Mouse (Mus musculus): ENCODE measurements around the gene Fbxo7. TPM values are rescaled to one million over a fixed set of nuclear protein-coding genes. Genes with fewer than 3 reads are reported as not detected.

Fbxo7 gene
- 17.0 and 21.6 TPM in 2 replicates for polyA plus RNA-seq (2015; fragmentation: Nextera tagmentation; extraction: Ambion mirVana)

DNA sequence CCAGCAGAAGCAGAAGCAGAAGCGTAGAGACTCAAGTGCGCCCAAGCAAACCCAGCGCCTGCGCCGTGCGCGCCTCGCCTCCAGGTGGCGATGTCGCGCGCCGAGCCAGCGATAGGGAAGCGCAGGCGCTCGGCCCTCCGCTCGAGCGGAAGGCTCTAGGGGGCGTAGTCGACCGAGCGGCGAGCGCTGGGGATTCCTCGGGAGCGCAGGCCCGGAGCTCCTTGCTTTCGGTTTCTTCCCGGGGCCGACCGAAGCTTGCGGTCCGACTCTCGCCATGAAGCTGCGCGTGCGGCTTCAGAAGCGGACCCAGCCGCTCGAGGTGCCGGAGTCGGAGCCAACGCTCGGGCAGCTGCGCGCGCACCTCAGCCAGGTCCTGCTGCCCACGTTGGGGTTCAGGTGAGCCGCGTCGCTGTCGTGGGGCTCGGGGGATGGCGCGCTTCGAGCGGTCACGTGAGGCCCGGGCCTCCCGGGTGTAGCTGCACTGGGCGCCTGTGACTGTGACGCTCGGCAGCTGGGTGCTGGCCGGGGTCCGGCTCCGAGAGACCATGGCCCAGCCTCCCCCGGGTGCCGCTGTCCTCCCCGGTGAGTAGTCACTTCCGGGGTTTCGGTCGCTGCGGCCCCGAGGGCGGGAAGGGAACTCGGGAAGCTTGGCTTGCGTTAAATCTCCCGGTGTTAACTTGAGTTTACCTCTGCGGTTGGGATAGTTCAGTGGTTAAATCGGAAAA is at the start of gene Fbxo7:
TSS of gene Fbxo7 (plus strand) at position 224 of the 725 bp plus-strand sequence.
- H3K9me3 ChIP-seq, result no peaks in the 10 kb centered on the region
- no peaks in the 10 kb centered on the region for H3K27me3 ChIP-seq
- H3K4me1 ChIP-seq (replicated peaks), result peaks cover 12% of the 10 kb centered on the region
- peak within 1 kb of the TSS; percentile 80 for H3K9ac ChIP-seq
- H3K27ac ChIP-seq, result peak within 1 kb of the TSS; percentile 88
- H3K4me3 ChIP-seq, result peak within 1 kb of the TSS; percentile 76
- WGBS, result under 1% methylated on average over 82 of the region's 82 CpGs
- ATAC-seq (ENCODE audit: low FRiP score), result peak; percentile 97
- no peaks in the 10 kb centered on the region for H3K36me3 ChIP-seq
- H3K4me2 ChIP-seq, result peak within 1 kb of the TSS; percentile 73

- H3K27ac ChIP-seq, result no peak overlapping the region
- ATAC-seq (ENCODE audit: low FRiP score), result no peak
- H3K27me3 ChIP-seq, result no peaks in the 10 kb centered on the region
- H3K9me3 ChIP-seq, result no peaks in the 10 kb centered on the region
- H3K9ac ChIP-seq, result no peak overlapping the region
- WGBS, result 83% methylated on average over 4 of the region's 4 CpGs
- H3K4me3 ChIP-seq, result no peak overlapping the region
- no peaks in the 10 kb centered on the region for H3K36me3 ChIP-seq
- no peak overlapping the region for H3K4me2 ChIP-seq
- no peaks in the 10 kb centered on the region for H3K4me1 ChIP-seq (replicated peaks)
These were observed 48.9 kb upstream of the Fbxo7 start for GRCm38 (mm10) chr10:85972915-85973314.

- ATAC-seq (ENCODE audit: low FRiP score), result no peak
- Histone ChIP-seq H3K9ac (no peak overlapping the region), H3K27ac (no peak overlapping the region), H3K27me3 (no peaks in the 10 kb centered on the region), H3K4me1 (replicated peaks) (no peaks in the 10 kb centered on the region), H3K4me2 (no peak overlapping the region), H3K9me3 (no peaks in the 10 kb centered on the region), H3K36me3 (no peaks in the 10 kb centered on the region), H3K4me3 (no peak overlapping the region)
- WGBS, result 81% methylated on average over 6 of the region's 6 CpGs
These were observed 32.2 kb upstream of the Fbxo7 start for GRCm38 (mm10) chr10:85989412-85990115.

DNA sequence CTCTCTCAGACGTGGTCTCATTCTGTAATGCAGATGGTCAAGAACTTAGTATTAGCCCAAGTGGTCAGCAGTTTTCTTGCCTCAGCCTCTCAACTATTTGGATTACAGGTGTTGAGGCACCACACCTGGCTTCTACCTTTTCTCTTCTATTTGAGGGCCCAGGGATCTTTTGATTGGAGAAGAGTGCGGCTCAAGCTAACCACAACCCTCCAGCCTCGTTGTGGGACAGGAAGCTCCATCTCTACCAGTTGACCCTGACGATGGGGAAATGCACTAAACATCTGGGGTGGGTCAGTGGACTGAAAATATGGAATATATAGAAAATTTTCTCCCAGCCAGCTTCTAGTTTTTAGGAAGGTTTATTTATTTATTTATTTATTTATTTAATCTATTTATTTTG is 29.4 kb upstream of the Fbxo7 start:
- ATAC-seq (ENCODE audit: low FRiP score), result no peak
- WGBS, result 93% methylated on average over 4 of the region's 4 CpGs

DNA sequence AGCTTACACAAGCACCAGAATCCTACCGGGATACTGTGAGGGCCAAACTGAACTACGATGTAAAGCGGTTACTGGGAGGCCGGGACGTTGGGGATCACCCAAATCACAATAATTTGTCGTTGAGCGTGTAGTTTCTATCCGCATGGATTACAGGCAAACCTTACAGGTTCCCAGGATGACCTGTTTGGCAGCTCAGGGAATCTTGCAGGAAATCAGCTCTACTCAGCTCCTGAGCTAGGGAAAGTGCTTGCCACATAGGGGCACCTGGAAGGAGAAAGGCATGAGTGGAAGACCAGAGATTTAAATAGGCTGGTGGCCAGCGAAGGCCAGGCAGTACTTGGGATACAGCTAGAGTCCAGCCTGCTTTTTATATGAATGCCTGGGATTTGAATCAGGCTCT is 27.9 kb upstream of the Fbxo7 start:
- Histone ChIP-seq H3K4me3 (no peak overlapping the region), H3K4me1 (replicated peaks) (no peaks in the 10 kb centered on the region), H3K36me3 (no peaks in the 10 kb centered on the region), H3K9ac (no peak overlapping the region), H3K27me3 (no peaks in the 10 kb centered on the region), H3K4me2 (no peak overlapping the region), H3K9me3 (0 out of 2 replicates have a peak, but pooled peaks cover 6% of the 10 kb centered on the region), H3K27ac (no peak overlapping the region)
- ATAC-seq (ENCODE audit: low FRiP score), result no peak
- WGBS, result 90% methylated on average over 9 of the region's 9 CpGs

More for the DNA sequence above, 29.4 kb upstream of the Fbxo7 start:
- Histone ChIP-seq H3K27me3 (no peaks in the 10 kb centered on the region), H3K4me3 (no peak overlapping the region), H3K27ac (no peak overlapping the region), H3K36me3 (no peaks in the 10 kb centered on the region), H3K4me1 (replicated peaks) (no peaks in the 10 kb centered on the region), H3K9ac (no peak overlapping the region), H3K9me3 (no peaks in the 10 kb centered on the region), H3K4me2 (no peak overlapping the region)

DNA sequence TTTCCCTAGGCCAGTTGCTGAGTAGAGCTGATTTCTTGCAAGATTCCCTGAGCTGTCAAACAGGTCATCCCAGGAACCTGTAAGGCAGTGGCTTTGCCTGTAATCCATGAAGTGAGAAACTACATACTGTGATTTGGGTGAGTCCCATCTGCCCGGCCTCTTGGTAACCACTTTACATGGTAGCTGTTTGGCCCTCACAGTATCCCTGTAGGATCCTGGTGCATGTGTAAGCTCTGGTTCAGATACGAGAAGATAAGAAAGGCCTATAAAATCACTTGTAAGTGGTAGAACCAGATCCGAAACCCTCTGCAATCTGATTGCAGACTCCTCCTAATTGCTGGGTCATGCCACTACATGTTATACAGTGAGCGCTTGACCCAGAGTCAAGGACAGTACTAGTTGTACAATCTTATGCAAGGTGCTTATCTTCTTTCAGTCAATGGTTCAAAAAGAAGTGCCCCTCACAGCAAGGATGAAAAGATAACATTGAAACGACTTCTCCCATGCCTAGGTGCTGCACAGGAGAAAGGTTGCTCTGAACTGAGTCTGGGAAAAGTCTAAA is 27.1 kb upstream of the Fbxo7 start:
- Histone ChIP-seq H3K36me3 (no peaks in the 10 kb centered on the region), H3K4me1 (replicated peaks) (no peaks in the 10 kb centered on the region), H3K4me3 (no peak overlapping the region), H3K4me2 (no peak overlapping the region), H3K9ac (no peak overlapping the region), H3K27me3 (no peaks in the 10 kb centered on the region), H3K9me3 (0 out of 2 replicates have a peak, but pooled peaks cover 7% of the 10 kb centered on the region), H3K27ac (no peak overlapping the region)
- ATAC-seq (ENCODE audit: low FRiP score), result no peak
- WGBS, result 87% methylated on average over 5 of the region's 5 CpGs

DNA sequence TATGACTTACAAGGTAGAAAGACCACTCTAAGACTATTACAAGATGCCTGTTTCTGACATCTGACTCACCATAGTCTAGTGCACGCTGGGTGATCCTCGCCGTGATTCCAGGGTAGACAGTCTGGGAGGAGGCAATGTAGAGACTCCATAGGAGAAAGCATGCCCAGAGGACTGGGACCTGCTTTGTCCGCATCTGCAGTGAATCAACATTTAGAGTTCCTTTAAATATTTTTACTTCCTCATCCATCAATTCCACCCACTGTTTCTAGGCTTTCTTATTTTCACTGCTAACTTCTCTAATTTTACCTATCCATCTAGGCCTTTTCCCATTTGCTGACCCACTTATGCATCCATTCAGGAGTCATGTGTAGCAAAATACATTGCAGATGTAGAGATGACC is 21.3 kb upstream of the Fbxo7 start:
- ATAC-seq (ENCODE audit: low FRiP score), result no peak
- Histone ChIP-seq H3K9me3 (0 out of 2 replicates have a peak, but pooled peaks cover 7% of the 10 kb centered on the region), H3K4me1 (replicated peaks) (no peaks in the 10 kb centered on the region), H3K27me3 (no peaks in the 10 kb centered on the region), H3K27ac (no peak overlapping the region), H3K36me3 (no peaks in the 10 kb centered on the region), H3K4me3 (no peak overlapping the region), H3K4me2 (no peak overlapping the region), H3K9ac (no peak overlapping the region)
- WGBS, result 89% methylated on average over 4 of the region's 4 CpGs

GRCm38 (mm10) chr10:86006455-86006854 is 15.3 kb upstream of the Fbxo7 start:
- H3K9me3 ChIP-seq, result no peaks in the 10 kb centered on the region
- no peaks in the 10 kb centered on the region for H3K27me3 ChIP-seq
- no peaks in the 10 kb centered on the region for H3K4me1 ChIP-seq (replicated peaks)
- no peak overlapping the region for H3K4me2 ChIP-seq
- H3K27ac ChIP-seq, result no peak overlapping the region
- no peak overlapping the region for H3K9ac ChIP-seq
- H3K4me3 ChIP-seq, result no peak overlapping the region
- 60% methylated on average over 5 of the region's 5 CpGs for WGBS
- no peaks in the 10 kb centered on the region for H3K36me3 ChIP-seq
- ATAC-seq (ENCODE audit: low FRiP score), result no peak

- H3K36me3 ChIP-seq, result no peaks in the 10 kb centered on the region
These were observed 12.1 kb upstream of the Fbxo7 start for GRCm38 (mm10) chr10:86009688-86010087.

DNA sequence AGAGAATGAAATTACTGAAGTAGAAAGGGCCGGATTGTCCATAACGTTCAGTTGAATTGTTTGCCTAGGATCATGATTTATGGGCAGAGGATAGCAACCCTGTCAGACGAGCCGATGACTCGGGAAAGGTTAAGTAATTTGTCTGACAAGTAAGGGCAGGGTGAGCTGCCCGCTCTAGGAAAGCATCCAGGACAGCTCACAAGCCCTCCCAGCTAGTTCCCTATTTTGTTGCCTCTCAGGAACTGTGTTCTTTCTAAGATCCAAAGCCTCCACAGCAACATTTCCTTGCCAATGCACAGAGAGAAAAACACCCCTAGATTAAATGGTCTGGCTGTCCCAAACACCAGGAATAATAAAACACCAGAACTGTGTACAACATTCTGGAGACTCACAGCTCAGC is 11.1 kb upstream of the Fbxo7 start:
- no peak overlapping the region for H3K4me3 ChIP-seq
- no peak overlapping the region for H3K9ac ChIP-seq
- ATAC-seq (ENCODE audit: low FRiP score), result no peak
- WGBS, result 51% methylated on average over 6 of the region's 6 CpGs
- no peak overlapping the region for H3K4me2 ChIP-seq
- H3K4me1 ChIP-seq (replicated peaks), result no peaks in the 10 kb centered on the region
- H3K27ac ChIP-seq, result no peak overlapping the region
- no peaks in the 10 kb centered on the region for H3K27me3 ChIP-seq
- no peaks in the 10 kb centered on the region for H3K9me3 ChIP-seq
- no peaks in the 10 kb centered on the region for H3K36me3 ChIP-seq

More at GRCm38 (mm10) chr10:86009688-86010087, 12.1 kb upstream of the Fbxo7 start:
- 88% methylated on average over 2 of the region's 2 CpGs for WGBS
- Histone ChIP-seq H3K4me3 (no peak overlapping the region), H3K9me3 (no peaks in the 10 kb centered on the region), H3K9ac (no peak overlapping the region), H3K27me3 (no peaks in the 10 kb centered on the region), H3K27ac (no peak overlapping the region), H3K4me1 (replicated peaks) (no peaks in the 10 kb centered on the region), H3K4me2 (no peak overlapping the region)
- ATAC-seq (ENCODE audit: low FRiP score), result no peak

DNA sequence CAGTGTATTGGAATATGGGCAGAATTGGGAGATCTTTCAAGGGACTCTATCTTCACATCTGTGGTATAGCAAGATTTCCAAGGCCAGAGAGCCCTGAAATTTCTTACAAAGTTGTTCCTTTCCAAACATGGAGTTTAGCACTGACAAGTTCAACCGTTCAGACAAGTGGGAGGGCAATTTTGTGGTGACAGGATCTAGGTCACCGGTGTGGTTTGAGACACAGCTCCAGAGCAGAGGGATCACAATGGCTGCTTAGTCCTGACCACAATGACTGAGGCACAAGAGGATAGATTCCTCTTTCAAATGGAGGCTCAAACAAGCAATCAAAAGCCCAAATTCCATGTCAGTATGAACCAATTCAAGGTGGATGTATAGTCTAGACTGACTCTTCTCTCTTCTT is 10.6 kb upstream of the Fbxo7 start:
- H3K4me2 ChIP-seq, result no peak overlapping the region
- no peak overlapping the region for H3K27ac ChIP-seq
- no peaks in the 10 kb centered on the region for H3K27me3 ChIP-seq
- no peaks in the 10 kb centered on the region for H3K9me3 ChIP-seq
- no peak overlapping the region for H3K4me3 ChIP-seq
- H3K36me3 ChIP-seq, result no peaks in the 10 kb centered on the region
- 86% methylated on average over 2 of the region's 2 CpGs for WGBS
- no peak for ATAC-seq (ENCODE audit: low FRiP score)
- H3K9ac ChIP-seq, result no peak overlapping the region
- H3K4me1 ChIP-seq (replicated peaks), result no peaks in the 10 kb centered on the region

- Histone ChIP-seq H3K4me3 (no peak within 1 kb of the TSS), H3K4me2 (no peak within 1 kb of the TSS), H3K9me3 (no peaks in the 10 kb centered on the region), H3K27me3 (no peaks in the 10 kb centered on the region), H3K36me3 (no peaks in the 10 kb centered on the region), H3K27ac (no peak within 1 kb of the TSS), H3K4me1 (replicated peaks) (no peaks in the 10 kb centered on the region), H3K9ac (no peak within 1 kb of the TSS)
- no peak for ATAC-seq (ENCODE audit: low FRiP score)
- 92% methylated on average over 2 of the region's 2 CpGs for WGBS
These were observed 10.0 kb upstream of the Fbxo7 start, which contains the start of gene Bpifc for GRCm38 (mm10) chr10:86011781-86012180. Gene Bpifc (minus strand): TSS chr10:86011895.
